Mouse (Mus musculus) left cerebral cortex, adult 11 months (tissue): Measurements from ENCODE around the gene B3gntl1.

Experiments used
- DNase-seq: peaks from one replicate; pipeline ENCODE4 v3.0.0; 2022; ENCODE audit warnings: low spot score

B3gntl1 gene

GRCm38 (mm10) chr11:121672990-121673572, at the start of gene B3gntl1:
Gene B3gntl1, minus strand, starts transcription at chr11:121673153.
- peak; percentile 99 for DNase-seq

DNA sequence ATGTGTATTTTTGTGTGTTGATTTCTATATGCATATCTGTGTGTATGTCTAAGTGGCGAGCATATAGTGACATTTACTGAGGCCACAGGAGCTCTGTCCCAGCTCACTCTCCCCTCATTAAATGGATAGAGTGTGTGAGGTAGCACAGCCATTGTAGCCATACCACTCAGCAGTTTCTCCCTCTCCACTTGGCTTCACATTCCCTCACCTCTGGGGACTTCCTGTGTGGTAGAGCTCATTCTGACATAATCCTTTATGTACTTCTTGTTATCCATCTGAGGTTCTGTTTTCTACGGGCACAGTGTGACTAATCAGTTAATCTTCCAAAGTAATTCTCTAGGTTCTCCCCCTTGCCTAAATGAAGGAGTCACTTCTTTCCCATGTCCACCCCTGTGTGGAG, 49.5 kb upstream of the B3gntl1 start:
- DNase-seq: no peak

- DNase-seq: no peak
Measured at GRCm38 (mm10) chr11:121720752-121721151, 47.8 kb upstream of the B3gntl1 start.

DNA sequence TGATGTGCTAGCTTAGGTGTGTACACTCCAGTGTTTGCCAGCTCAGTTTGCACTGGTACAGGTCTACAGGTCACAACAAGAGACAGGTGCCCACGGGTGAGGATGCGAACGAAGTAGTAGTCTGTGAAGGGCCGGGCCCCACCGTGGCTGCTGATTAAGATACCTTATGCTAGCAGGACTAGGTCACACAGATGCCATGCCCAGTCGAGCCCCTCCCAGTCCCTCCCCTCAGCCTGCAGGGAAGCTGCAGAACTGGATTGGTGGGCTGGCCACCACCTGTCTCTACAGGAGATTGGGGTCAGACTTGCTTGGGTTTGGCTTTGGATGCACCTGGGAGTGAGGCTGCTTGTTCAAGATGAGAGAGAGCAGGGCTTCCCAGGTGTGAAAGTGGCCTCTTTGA, 44.8 kb upstream of the B3gntl1 start:
- no peak for DNase-seq

- DNase-seq: no peak
Measured at GRCm38 (mm10) chr11:121714745-121715485, 42.0 kb upstream of the B3gntl1 start.

DNA sequence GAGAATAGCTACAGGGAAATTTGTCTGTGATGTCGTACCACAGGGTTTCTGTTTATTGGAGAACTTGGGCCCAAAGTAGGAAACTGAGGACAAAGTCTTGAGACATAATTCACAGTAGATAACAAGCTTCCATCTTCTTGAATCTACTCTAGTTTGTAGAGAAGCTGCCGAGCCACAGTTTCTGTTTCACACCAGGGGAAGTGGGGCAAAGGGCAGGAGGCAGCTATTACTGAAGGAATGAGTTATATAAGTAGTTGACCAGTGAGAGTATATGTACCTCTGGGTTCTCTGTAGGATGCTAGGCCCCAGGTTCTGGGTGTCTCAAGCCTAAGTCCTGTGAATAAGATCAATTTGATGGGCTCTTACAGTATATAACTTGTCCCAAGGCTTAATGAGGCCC, 40.6 kb upstream of the B3gntl1 start:
- no peak for DNase-seq

GRCm38 (mm10) chr11:121712987-121713386, 40.0 kb upstream of the B3gntl1 start:
- DNase-seq: no peak

DNA sequence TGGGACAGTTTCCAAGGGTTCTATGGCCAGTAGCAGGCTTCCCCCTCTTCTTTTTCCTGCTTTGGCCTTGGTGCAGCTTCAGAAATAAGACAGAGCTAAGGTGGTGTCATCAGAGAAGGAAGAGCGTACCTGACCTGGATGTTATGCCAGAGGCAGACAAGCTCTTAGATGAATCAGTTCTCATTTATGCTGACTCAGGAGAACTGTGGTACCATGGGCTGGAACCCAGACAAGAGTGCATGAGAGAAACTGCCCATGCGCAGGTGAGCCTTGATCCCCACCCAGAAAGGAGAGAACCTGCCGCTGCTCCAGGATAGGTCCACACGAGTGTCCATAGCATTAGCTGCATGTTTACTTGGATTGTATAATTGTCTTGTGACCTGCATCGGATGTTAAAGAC, 37.3 kb upstream of the B3gntl1 start:
- no peak for DNase-seq

GRCm38 (mm10) chr11:121709278-121709677, 36.3 kb upstream of the B3gntl1 start:
- DNase-seq: no peak

DNA sequence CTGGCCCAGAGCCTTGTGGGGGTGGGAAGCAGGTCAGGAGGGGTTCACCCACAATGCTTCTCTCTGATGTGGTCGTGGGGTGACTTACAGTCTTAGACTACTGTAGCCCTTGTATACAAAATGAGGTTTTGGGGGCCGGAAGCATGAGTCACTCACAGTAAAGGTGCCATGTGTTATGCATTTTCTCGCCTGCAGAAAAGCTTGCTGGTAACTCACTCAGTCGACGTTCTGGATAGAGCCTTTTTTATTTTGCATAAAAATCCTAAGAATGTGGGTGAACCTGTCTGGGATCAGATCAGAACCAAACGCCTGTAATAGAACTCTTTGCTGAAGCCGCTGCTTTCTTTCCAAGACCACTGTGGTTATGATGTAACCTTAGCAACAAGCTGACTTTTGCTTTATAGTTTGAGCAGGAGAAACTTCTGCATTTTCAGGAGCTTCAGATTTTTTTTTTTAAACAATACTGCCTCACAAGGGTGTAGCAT, 33.6 kb upstream of the B3gntl1 start:
- no peak for DNase-seq

DNA sequence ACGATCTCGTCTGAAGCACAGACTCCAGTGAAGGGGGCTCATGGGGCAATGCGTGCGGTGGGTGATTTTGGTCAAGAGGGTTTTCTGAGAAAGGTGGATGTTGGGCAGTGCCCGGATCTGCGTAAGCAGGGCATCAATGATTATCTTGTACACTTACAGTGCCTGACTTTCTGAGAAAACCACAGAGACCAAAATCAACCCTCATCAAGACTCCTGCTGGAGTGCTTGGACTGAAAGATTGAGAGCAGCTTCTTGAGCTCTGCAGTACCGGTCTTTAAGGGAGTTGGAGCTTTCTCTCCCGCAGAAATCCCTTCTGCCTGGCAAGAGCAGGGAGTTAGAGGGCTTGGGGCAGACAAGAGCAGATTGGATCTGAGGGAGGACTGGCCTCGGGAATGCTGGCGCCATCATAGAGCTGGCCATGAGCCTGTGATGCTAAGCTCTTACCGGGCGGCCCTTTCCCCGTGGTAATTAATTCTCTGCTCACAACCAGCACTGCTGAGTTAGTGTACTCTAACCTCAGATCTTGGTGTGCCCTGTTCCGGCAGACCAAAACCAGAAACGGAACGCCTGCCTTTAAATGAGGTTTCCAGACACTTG, 30.8 kb upstream of the B3gntl1 start:
- no peak for DNase-seq

DNA sequence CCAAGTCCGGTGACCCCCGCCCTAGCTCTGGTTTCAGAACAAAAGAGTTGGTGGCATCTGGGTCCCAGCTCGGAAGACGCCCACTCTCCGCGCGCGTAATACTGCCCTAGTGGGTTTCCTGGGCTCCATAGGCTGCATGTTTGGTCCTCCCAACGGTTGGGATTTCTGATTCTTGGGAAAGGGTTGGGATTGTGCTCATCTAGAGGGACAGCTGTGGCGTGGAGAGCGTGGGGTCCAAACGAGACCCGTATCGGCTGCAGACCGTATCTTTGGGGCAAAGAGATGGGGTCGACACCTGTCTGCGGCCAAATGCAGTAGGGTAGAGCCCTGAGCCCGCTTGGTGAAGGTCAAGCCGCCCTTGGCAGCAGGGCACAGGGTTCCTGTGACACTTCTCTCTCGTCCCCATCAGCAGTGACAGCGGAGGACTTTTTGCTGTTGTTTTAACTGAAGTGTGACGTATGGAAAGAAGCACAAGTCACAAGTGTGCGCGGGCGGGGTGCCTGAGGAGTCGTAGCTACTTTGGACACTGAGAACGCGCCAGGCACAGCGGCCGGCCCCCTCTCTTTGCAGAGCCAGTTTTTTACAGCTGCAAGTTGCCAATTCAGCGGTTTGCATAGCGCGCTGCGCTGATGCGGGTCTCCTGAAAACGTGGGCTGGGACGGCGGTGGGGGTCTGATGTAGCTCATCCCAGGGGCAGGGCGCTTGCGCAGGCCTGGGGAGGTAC, 30.1 kb upstream of the B3gntl1 start:
- peak; percentile 29 for DNase-seq

- DNase-seq: peak; percentile 73
Measured at GRCm38 (mm10) chr11:121702111-121702894, 29.4 kb upstream of the B3gntl1 start.

- no peak for DNase-seq
Measured at GRCm38 (mm10) chr11:121701244-121701643, 28.3 kb upstream of the B3gntl1 start, which contains the start of gene Metrnl. Gene Metrnl, plus strand, starts transcription at chr11:121701544.

DNA sequence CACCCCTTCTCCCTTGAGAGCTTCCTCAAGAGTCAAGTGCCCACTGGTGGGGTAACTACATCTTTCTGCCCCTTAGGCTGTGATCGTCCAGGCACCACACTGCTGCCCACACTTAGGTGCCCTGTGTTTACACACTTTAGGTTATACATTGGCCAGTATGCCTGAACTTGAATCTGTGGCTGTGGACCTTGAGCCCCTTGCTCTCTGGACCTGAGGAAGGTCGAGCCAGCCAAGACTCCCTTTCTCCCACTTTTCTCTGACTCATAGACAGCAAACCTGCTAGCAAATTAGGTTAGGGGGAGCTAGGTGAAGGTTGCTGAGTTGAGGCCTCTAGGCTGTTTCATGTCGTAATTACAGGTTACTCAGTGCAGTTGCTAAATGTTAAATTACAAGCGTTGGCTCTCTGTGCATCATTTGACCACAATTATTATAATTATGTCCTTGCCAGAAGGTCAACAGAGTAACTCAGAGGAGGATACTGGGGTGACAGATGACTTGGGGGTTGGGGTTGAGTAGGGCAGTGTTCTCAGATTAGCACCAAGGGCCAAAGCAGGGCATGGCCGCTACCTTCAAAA, 25.5 kb upstream of the B3gntl1 start:
- DNase-seq: no peak

DNA sequence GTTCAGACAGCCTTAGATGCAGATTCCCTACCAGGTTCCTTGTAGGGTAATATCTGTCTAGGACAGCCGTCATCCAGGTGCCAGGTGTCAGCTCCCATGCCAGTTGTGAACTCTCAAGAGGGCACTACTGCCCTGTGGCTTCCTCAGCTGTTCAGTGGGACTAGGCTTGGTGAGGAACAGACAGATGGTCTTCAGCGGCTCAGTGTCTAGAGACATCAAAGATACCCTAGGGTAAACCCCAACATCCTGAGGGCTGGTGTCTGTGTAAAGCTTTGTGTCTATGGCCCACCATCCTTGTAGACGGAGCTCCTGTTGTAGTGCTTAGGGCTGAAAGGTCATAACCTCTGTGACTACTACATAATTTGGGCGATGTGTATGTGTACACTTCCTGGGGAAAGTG, 24.3 kb upstream of the B3gntl1 start:
- no peak for DNase-seq

- no peak for DNase-seq
Measured at GRCm38 (mm10) chr11:121695304-121696064, 22.5 kb upstream of the B3gntl1 start.

DNA sequence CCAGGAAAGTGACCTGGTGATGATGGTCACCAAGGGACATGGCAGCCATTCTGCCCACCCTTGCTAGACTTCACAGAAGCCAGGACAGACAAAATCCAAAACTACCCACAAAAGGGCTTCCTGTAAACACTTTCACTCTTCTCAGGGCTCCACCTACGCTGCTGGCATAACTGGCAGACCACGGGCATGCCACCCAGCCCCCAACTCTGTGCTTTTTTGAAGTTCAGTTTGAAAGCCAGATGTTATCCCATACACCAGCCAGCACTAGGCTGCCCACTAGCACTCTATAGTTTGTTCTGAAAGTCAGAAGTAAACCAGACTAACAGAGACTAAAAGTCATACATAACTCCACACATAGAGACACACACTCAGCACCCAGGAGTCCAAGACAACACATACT, 15.1 kb upstream of the B3gntl1 start:
- no peak for DNase-seq

- no peak for DNase-seq
Measured at GRCm38 (mm10) chr11:121686674-121687073, 13.7 kb upstream of the B3gntl1 start.

DNA sequence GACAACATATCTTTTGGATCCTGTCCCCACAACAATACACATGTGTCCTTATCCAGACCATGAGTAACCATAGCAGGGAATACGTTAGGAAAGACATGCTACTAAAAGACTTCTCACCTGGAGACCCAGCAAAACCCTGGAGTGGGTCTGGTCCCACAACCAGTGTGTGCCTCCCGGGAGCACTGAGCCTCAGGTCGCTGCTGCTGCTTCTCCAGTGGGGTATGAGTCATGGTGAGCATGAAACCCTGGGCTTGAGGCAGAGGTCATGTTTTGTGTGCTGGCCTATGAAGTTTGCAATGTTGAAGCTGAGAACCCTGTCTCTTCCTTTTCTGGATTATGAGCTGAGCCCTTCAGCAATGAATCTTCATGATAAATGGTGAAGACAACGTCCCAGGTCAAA, 13.1 kb upstream of the B3gntl1 start:
- no peak for DNase-seq
